Mouse (Mus musculus): ENCODE measurements at regions not wholly inside any gene's neighbourhood (a gene's known extent, or its start where the extent isn't known, plus 50 kb on each side); places are given as distances from the start of the nearest gene placed in this dataset.

DNA sequence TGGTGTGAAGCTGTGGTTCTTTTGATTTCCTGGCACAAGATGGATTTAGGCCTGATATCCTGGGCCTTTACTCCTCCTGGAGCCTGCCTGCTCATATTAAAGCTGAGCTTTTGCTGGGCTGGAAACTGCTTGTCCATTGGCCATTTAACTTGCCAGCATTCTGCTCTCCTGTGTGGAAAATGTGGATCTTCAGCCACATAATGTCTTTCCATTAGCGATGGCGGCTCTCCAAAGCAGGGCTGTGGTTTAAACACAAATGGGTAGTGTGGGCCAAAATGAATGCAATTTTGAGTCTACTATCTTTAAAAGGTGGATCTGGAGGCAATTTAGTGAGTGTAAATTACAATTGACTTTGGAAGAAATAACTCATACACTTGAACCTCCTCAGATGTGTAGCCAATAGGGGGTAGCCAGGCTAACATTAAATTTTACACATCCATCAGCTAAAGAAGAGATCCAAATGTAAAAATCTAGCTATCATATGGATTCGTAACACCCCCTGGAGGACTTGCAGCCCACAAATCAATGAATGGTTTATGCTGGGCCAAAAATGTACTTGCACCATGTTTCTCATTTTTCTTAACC lies 281.5 kb downstream of the Sim1 start:
- no peak for DNase-seq (ENCODE audit: extremely low read depth)
- H3K27ac ChIP-seq (ENCODE audit: insufficient read depth, low read depth), result no peak overlapping the region
- no peaks in the 10 kb centered on the region for H3K79me2 ChIP-seq (replicated peaks; ENCODE audit: control insufficient read depth, extremely low read depth, insufficient read depth, poor library complexity, severe bottlenecking)
- no peaks in the 10 kb centered on the region for H3K9me3 ChIP-seq (replicated peaks; ENCODE audit: low read length)
- TF ChIP-seq MYC (IDR thresholded peaks at IDR 0.05; ENCODE audit: low read depth, low read length) (no peak), ZC3H11A (IDR thresholded peaks at IDR 0.05; ENCODE audit: low read depth, low read length) (no peak), MAZ (IDR thresholded peaks at IDR 0.05; ENCODE audit: low read depth, low read length) (no peak), CHD1 (IDR thresholded peaks at IDR 0.05; ENCODE audit: low read depth, low read length) (no peak), TBP (conservative IDR thresholded peaks at IDR 0.05; ENCODE audit: low read depth, low read length) (no peak), POLR2A (IDR thresholded peaks at IDR 0.05; ENCODE audit: low read depth, low read length) (no peak), CTCF (conservative IDR thresholded peaks at IDR 0.05 in 1 of 2, IDR thresholded peaks at IDR 0.05 in 1 of 2; ENCODE audit: low read depth in 2 of 2, low read length in 2 of 2) (no peak), TCF12 (IDR thresholded peaks at IDR 0.05; ENCODE audit: low read depth, low read length) (no peak), CHD2 (IDR thresholded peaks at IDR 0.05; ENCODE audit: low read length) (no peak), ELF1 (IDR thresholded peaks at IDR 0.05; ENCODE audit: low read depth, low read length) (no peak), ZNF384 (IDR thresholded peaks at IDR 0.05; ENCODE audit: low read depth, low read length) (no peak)
- in situ Hi-C loops (cut with MboI; ENCODE audit: low pct_ligation_motif_present, low pct_unique_long_range_greater_than_20kb, low sequenced_read_pairs), result no loop called here
- H3K36me3 ChIP-seq (replicated peaks in 1 of 2; ENCODE audit: control insufficient read depth in 1 of 2, insufficient read depth in 1 of 2, low read length in 1 of 2), result no peaks in the 10 kb centered on the region
- dilution Hi-C loops (cut with MboI; ENCODE audit: extremely low pct_ligation_motif_present, extremely low pct_unique_long_range_greater_than_20kb, low sequenced_read_pairs), result no loop called here
- no peaks in the 10 kb centered on the region for H3K27me3 ChIP-seq (replicated peaks)
- no peak overlapping the region for H3K4me3 ChIP-seq (replicated peaks in 1 of 3; ENCODE audit: low read depth in 2 of 3, low read length in 2 of 3, poor library complexity in 1 of 3)
- no peak overlapping the region for H3K4me2 ChIP-seq (ENCODE audit: insufficient read depth, low read depth, poor library complexity, severe bottlenecking)
- no peak overlapping the region for H3K9ac ChIP-seq (ENCODE audit: insufficient read depth, low read depth)
- 0 out of 4 replicates have a peak, but pooled peaks cover 0 to under 1% of the 10 kb centered on the region in 2 experiments for H3K4me1 ChIP-seq (ENCODE audit: control insufficient read depth in 1 of 2, insufficient read depth in 2 of 2)

DNA sequence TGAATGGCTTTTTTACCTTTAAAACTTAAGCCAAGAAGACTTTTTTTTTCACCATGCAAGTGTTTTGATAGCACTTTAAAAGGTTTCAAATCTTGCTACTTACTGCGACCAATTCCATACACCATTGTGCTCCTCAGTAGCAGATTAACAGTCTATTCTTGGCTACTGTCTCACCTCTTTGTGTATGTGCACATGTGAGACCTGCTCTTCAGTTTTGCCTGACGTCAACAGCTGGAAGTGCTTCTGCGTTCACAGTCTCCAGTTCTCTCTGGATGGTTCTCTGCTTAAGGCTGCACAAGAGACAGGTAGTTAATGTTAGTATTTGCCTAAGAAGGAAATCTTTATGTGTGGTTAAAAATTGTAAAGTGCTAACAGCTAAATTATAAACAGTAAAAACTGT lies 282.1 kb downstream of the Sim1 start:
- no peaks in the 10 kb centered on the region for H3K36me3 ChIP-seq (replicated peaks in 1 of 2; ENCODE audit: control insufficient read depth in 1 of 2, insufficient read depth in 1 of 2, low read length in 1 of 2)
- in situ Hi-C loops (cut with MboI; ENCODE audit: low pct_ligation_motif_present, low pct_unique_long_range_greater_than_20kb, low sequenced_read_pairs) (no loop called here), dilution Hi-C loops (cut with MboI; ENCODE audit: extremely low pct_ligation_motif_present, extremely low pct_unique_long_range_greater_than_20kb, low sequenced_read_pairs) (no loop called here)
- no peak overlapping the region for H3K4me2 ChIP-seq (ENCODE audit: insufficient read depth, low read depth, poor library complexity, severe bottlenecking)
- no peaks in the 10 kb centered on the region for H3K79me2 ChIP-seq (replicated peaks; ENCODE audit: control insufficient read depth, extremely low read depth, insufficient read depth, poor library complexity, severe bottlenecking)
- H3K27me3 ChIP-seq (replicated peaks), result no peaks in the 10 kb centered on the region
- TF ChIP-seq GABPA (IDR thresholded peaks at IDR 0.05; ENCODE audit: insufficient replicate concordance, low read depth, low read length) (no peak), CHD1 (IDR thresholded peaks at IDR 0.05; ENCODE audit: low read depth, low read length) (no peak), RAD21 (IDR thresholded peaks at IDR 0.05; ENCODE audit: low read depth, low read length) (no peak), CHD2 (IDR thresholded peaks at IDR 0.05; ENCODE audit: low read length) (no peak), MAFK (IDR thresholded peaks at IDR 0.05; ENCODE audit: insufficient replicate concordance, low read length) (no peak), UBTF (IDR thresholded peaks at IDR 0.05; ENCODE audit: low read depth, low read length) (no peak)
- no peak overlapping the region for H3K4me3 ChIP-seq (replicated peaks in 1 of 3; ENCODE audit: low read depth in 2 of 3, low read length in 2 of 3, poor library complexity in 1 of 3)
- no peaks in the 10 kb centered on the region for H3K9me3 ChIP-seq (replicated peaks; ENCODE audit: low read length)
- no peak overlapping the region for H3K9ac ChIP-seq (ENCODE audit: insufficient read depth, low read depth)
- DNase-seq (ENCODE audit: extremely low read depth), result no peak
- peaks cover 0 to 6% of the 10 kb centered on the region in 2 experiments; a peak in 1 of 4 replicates for H3K4me1 ChIP-seq (ENCODE audit: control insufficient read depth in 1 of 2, insufficient read depth in 2 of 2)
- H3K27ac ChIP-seq (ENCODE audit: insufficient read depth, low read depth), result no peak overlapping the region
